Mouse (Mus musculus) CH12.LX (cell line): ENCODE data around the gene Cacna1h. TPM values are rescaled to one million over a fixed set of nuclear protein-coding genes. Genes with fewer than 3 reads are reported as not detected.

ENCODE experiments used
- DNase-seq: peaks from one replicate; pipeline ENCODE4 v3.0.0-alpha.2; 2013; ENCODE audit errors: extremely low read depth
- H3K27ac ChIP-seq: 2 replicates; pipeline ENCODE4 v1.5.1; 2012; ENCODE audit warnings: low read depth, mild to moderate bottlenecking, control low read depth, moderate library complexity; ENCODE audit not compliant: insufficient read depth
- H3K27me3 ChIP-seq: replicated peaks from 2 replicates; pipeline ENCODE3; 2012; ENCODE audit warnings: inconsistent platforms
- H3K36me3 ChIP-seq, 2 experiments: replicated peaks in 1 of 2; 2 replicates each; pipeline versions ENCODE3 to v1.6.1; 2012; ENCODE audit warnings: inconsistent platforms in 1 of 2, low read length in 1 of 2, mild to moderate bottlenecking in 1 of 2, mixed read lengths in 1 of 2, moderate library complexity in 1 of 2; ENCODE audit not compliant: control insufficient read depth in 1 of 2, insufficient read depth in 1 of 2
- H3K4me1 ChIP-seq, 2 experiments: 2 replicates each; pipeline ENCODE4 v1.6.1; 2012; ENCODE audit warnings: inconsistent platforms in 1 of 2, moderate library complexity in 1 of 2; ENCODE audit not compliant: insufficient read depth in 2 of 2, control insufficient read depth in 1 of 2
- H3K4me2 ChIP-seq: 2 replicates; pipeline ENCODE4 v1.6.1; 2012; ENCODE audit warnings: low read depth, mild to moderate bottlenecking, control low read depth; ENCODE audit not compliant: poor library complexity, insufficient read depth, severe bottlenecking
- H3K4me3 ChIP-seq, 3 experiments: fragments of 150-350 bp in 1 of 3; sonication (generic) in 1 of 3; replicated peaks in 1 of 3; 2 replicates each; pipeline versions ENCODE3 to v1.5.1; 2011 to 2012; ENCODE audit warnings: low read depth in 2 of 3, low read length in 2 of 3, mild to moderate bottlenecking in 2 of 3, moderate library complexity in 2 of 3, control low read depth in 1 of 3, improper control_type of control experiment in 1 of 3, inconsistent platforms in 1 of 3, mixed read lengths in 1 of 3; ENCODE audit not compliant: poor library complexity in 1 of 3
- H3K79me2 ChIP-seq: replicated peaks from 2 replicates; pipeline ENCODE4 v1.6.1; 2012; ENCODE audit warnings: mild to moderate bottlenecking, moderate library complexity; ENCODE audit not compliant: control insufficient read depth, poor library complexity, insufficient read depth, severe bottlenecking; ENCODE audit errors: extremely low read depth
- H3K9ac ChIP-seq: 2 replicates; pipeline ENCODE4 v1.6.1; 2012; ENCODE audit warnings: low read depth, mild to moderate bottlenecking, control low read depth, moderate library complexity; ENCODE audit not compliant: insufficient read depth
- H3K9me3 ChIP-seq: replicated peaks from 2 replicates; pipeline ENCODE3; 2012; ENCODE audit warnings: low read length, inconsistent platforms, mixed read lengths
- BHLHE40 ChIP-seq: IDR thresholded peaks from 2 replicates; pipeline ENCODE4 v1.6.1; 2011; ENCODE audit warnings: mild to moderate bottlenecking, low read depth, low read length, improper control_type of control experiment
- CHD2 ChIP-seq: IDR thresholded peaks from 2 replicates; pipeline ENCODE4 v1.6.1; 2011; ENCODE audit warnings: low read length, improper control_type of control experiment
- CTCF ChIP-seq, 2 experiments: IDR thresholded peaks in 1 of 2; conservative IDR thresholded peaks in 1 of 2; 2 replicates each; pipeline ENCODE4 v1.5.1; 2011 to 2012; ENCODE audit warnings: low read depth in 2 of 2, low read length in 2 of 2, improper control_type of control experiment in 1 of 2, inconsistent platforms in 1 of 2, mild to moderate bottlenecking in 1 of 2, moderate library complexity in 1 of 2
- ELF1 ChIP-seq: IDR thresholded peaks from 2 replicates; pipeline ENCODE4 v1.6.1; 2014; ENCODE audit warnings: low read depth, mild to moderate bottlenecking, inconsistent platforms, low read length, improper control_type of control experiment
- ETS1 ChIP-seq: conservative IDR thresholded peaks from 2 replicates; pipeline ENCODE4 v1.6.1; 2012; ENCODE audit warnings: low read depth, mild to moderate bottlenecking, inconsistent platforms, low read length, improper control_type of control experiment, moderate library complexity
- GABPA ChIP-seq: IDR thresholded peaks from 2 replicates; pipeline ENCODE4 v1.6.1; 2012; ENCODE audit warnings: low read depth, low read length, improper control_type of control experiment, inconsistent platforms; ENCODE audit not compliant: insufficient replicate concordance
- IRF4 ChIP-seq: IDR thresholded peaks from 2 replicates; pipeline ENCODE4 v1.6.1; 2014; ENCODE audit warnings: low read depth, mild to moderate bottlenecking, inconsistent platforms, low read length, improper control_type of control experiment
- KAT2A ChIP-seq: IDR thresholded peaks from 2 replicates; pipeline ENCODE4 v1.6.1; 2012; ENCODE audit warnings: low read length, improper control_type of control experiment, inconsistent platforms; ENCODE audit not compliant: insufficient replicate concordance
- MAFK ChIP-seq: IDR thresholded peaks from 2 replicates; pipeline ENCODE4 v1.6.1; 2011; ENCODE audit warnings: low read length, improper control_type of control experiment; ENCODE audit not compliant: insufficient replicate concordance
- MXI1 ChIP-seq: IDR thresholded peaks from 2 replicates; pipeline ENCODE4 v1.6.1; 2011; ENCODE audit warnings: mild to moderate bottlenecking, low read depth, low read length, improper control_type of control experiment
- NELFE ChIP-seq: IDR thresholded peaks from 2 replicates; pipeline ENCODE4 v1.6.1; 2011; ENCODE audit warnings: low read depth, low read length, improper control_type of control experiment
- POLR2A ChIP-seq: IDR thresholded peaks from 2 replicates; pipeline ENCODE4 v1.6.1; 2011; ENCODE audit warnings: low read depth, mild to moderate bottlenecking, improper control_type of control experiment, low read length
- POLR2AphosphoS2 ChIP-seq: IDR thresholded peaks from 2 replicates; pipeline ENCODE4 v1.6.1; 2011; ENCODE audit warnings: low read depth, low read length, improper control_type of control experiment
- RCOR1 ChIP-seq: conservative IDR thresholded peaks from 2 replicates; pipeline ENCODE4 v1.6.1; 2012; ENCODE audit warnings: low read depth, mild to moderate bottlenecking, inconsistent platforms, low read length, improper control_type of control experiment
- SIN3A ChIP-seq: IDR thresholded peaks from 2 replicates; pipeline ENCODE4 v1.6.1; 2012; ENCODE audit warnings: low read length, improper control_type of control experiment, inconsistent platforms
- SMC3 ChIP-seq: IDR thresholded peaks from 2 replicates; pipeline ENCODE4 v1.6.1; 2011; ENCODE audit warnings: low read depth, low read length, improper control_type of control experiment
- USF1 ChIP-seq: IDR thresholded peaks from 2 replicates; pipeline ENCODE4 v1.6.1; 2014; ENCODE audit warnings: low read depth, mild to moderate bottlenecking, inconsistent platforms, low read length, improper control_type of control experiment
- USF2 ChIP-seq: conservative IDR thresholded peaks from 2 replicates; pipeline ENCODE4 v1.6.1; 2011; ENCODE audit warnings: low read depth, low read length, improper control_type of control experiment
- ZC3H11A ChIP-seq: IDR thresholded peaks from 2 replicates; pipeline ENCODE4 v1.6.1; 2012; ENCODE audit warnings: low read depth, mild to moderate bottlenecking, inconsistent platforms, low read length, improper control_type of control experiment
- dilution Hi-C: fragments of 300-500 bp; cut with MboI; formaldehyde crosslinking; loops from 2 replicates; pipeline ENCODE4 v1.14.3; 2020; ENCODE audit warnings: low sequenced_read_pairs; ENCODE audit not compliant: extremely low pct_unique_long_range_greater_than_20kb, extremely low pct_ligation_motif_present
- in situ Hi-C: fragments of 300-500 bp; cut with MboI; formaldehyde crosslinking; loops from 3 replicates; pipeline ENCODE4 v1.14.3; 2019; ENCODE audit warnings: low sequenced_read_pairs, low pct_ligation_motif_present, low pct_unique_long_range_greater_than_20kb, mixed read lengths
- polyA plus RNA-seq: library from polyadenylated mRNA; unstranded; fragments of >175 nt; gene quantifications from 2 replicates; pipeline ENCODE4 v1.2.1, GENCODE M21; 2012; ENCODE audit warnings: low read depth; ENCODE audit not compliant: insufficient read length
- total RNA-seq, 2 experiments: library from RNA; depleted of rRNA; stranded (reverse); fragments of 300-350 nt in 1 of 2; fragments of >200 nt in 1 of 2; gene quantifications; 2 replicates each; pipeline ENCODE4 v1.2.3; 2012 to 2014

Cacna1h gene
- total and polyA plus RNA-seq, 3 experiments: 0.04 to 0.21 (median 0.21) TPM

DNA sequence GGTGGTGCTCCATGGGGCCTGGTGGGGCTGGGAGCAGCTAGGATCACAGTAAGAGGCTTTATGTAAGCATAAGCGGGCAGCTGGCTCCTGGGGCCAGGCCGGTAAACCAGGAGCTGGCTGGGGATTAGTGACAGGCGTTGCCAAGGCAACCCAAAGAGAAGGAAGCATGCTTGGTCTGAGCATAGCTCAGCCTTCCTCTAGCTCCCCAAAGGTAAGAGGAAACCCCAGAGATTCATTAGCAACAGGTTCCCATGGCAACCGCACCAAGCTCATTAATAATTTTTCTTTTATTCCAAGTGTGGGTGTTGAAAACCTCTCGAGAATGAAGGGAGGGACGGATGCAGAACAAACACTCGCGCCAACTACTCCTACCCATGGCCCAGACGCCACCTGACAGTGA is 14.7 kb downstream of the Cacna1h start:
- dilution Hi-C loops: no loop called here
- TF ChIP-seq IRF4 (no peak), POLR2A (no peak), POLR2AphosphoS2 (no peak), ETS1 (no peak), MXI1 (no peak), CHD2 (no peak), USF2 (no peak), BHLHE40 (no peak), GABPA (no peak), SMC3 (no peak), ZC3H11A (no peak), ELF1 (no peak), MAFK (no peak), RCOR1 (no peak), SIN3A (no peak)
- Histone ChIP-seq H3K9ac (no peak overlapping the region), H3K36me3 (no peaks in the 10 kb centered on the region), H3K27me3 (peaks cover 85% of the 10 kb centered on the region), H3K79me2 (no peaks in the 10 kb centered on the region), H3K4me1 (no peaks in the 10 kb centered on the region), H3K4me3 (no peak overlapping the region), H3K9me3 (no peaks in the 10 kb centered on the region), H3K27ac (no peak overlapping the region), H3K4me2 (no peak overlapping the region)
- in situ Hi-C loops: no loop called here
- DNase-seq: no peak

DNA sequence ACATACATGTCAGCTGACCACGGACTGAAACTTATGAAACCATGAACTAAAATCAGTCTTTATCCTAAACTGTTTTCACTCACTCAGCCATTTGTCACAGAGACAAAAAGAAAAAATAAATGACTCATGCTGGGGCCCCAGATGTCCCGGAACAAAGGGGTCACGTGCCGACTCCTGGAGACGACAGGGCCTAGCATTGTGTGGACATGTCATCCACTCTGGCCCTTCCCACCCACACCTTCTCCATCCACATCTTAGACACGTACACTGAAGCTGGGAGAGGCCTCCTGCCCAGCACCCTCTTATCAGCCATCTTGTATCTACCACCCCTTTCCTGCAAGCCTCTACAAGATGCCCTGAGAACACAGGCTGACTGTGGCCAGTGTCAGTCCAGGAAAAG is 15.6 kb downstream of the Cacna1h start:
- no peak overlapping the region for H3K9ac ChIP-seq
- H3K27ac ChIP-seq: no peak overlapping the region
- in situ Hi-C loops: no loop called here
- H3K4me2 ChIP-seq: no peak overlapping the region
- TF ChIP-seq SIN3A (no peak), BHLHE40 (0 out of 2 replicates have a peak, but pooled peaks have one; percentile 18)
- TF ChIP-seq, all 38 proteins: peak for 1
- no peaks in the 10 kb centered on the region for H3K4me1 ChIP-seq
- dilution Hi-C loops: no loop called here
- H3K27me3 ChIP-seq: peaks cover 78% of the 10 kb centered on the region
- no peaks in the 10 kb centered on the region for H3K36me3 ChIP-seq
- no peak overlapping the region for H3K4me3 ChIP-seq
- no peaks in the 10 kb centered on the region for H3K9me3 ChIP-seq
- no peak for DNase-seq
- no peaks in the 10 kb centered on the region for H3K79me2 ChIP-seq

DNA sequence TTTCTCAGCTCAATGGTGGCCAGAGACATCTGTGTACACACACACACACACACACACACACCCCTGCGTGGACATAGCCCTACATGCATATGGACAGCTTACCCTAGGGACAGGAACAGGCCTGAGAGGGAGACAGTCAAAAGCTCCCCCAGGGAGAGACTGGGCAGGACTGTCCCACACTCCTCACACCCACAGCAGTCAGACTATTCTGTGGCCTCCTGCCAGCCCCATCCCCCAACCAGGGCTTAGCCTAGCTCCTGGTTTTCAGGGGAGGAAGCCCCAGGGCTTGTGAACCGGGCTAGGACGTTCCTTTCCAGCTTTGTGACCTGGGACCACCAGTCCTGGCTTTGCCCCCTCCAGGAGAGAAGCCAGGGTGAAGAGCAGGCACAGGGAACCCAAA is 17.4 kb downstream of the Cacna1h start:
- TF ChIP-seq CTCF (conservative IDR thresholded peaks at IDR 0.05 in 1 of 2, IDR thresholded peaks at IDR 0.05 in 1 of 2; ENCODE audit: low read depth in 2 of 2, low read length in 2 of 2) (no peak), USF1 (no peak), KAT2A (no peak), GABPA (no peak), NELFE (no peak)
- Histone ChIP-seq H3K9ac (no peak overlapping the region), H3K27ac (no peak overlapping the region), H3K4me1 (no peaks in the 10 kb centered on the region), H3K79me2 (no peaks in the 10 kb centered on the region), H3K9me3 (no peaks in the 10 kb centered on the region), H3K36me3 (no peaks in the 10 kb centered on the region), H3K27me3 (peaks cover 74% of the 10 kb centered on the region), H3K4me2 (no peak overlapping the region), H3K4me3 (no peak overlapping the region)
- dilution Hi-C loops: no loop called here
- in situ Hi-C loops: no loop called here
- DNase-seq: no peak
